Mouse (Mus musculus) heart, embryonic 16.5 days (tissue): ENCODE results near the gene Usp20. TPM values are rescaled to one million over a fixed set of nuclear protein-coding genes. Genes with fewer than 3 reads are reported as not detected.

ENCODE experiments used
- ATAC-seq: fragments of 200-750 bp; cut with Nextera tagmentation; replicated peaks from 2 replicates; pipeline ENCODE4 v1.8.0; 2017; ENCODE audit warnings: moderate number of reproducible peaks; ENCODE audit not compliant: insufficient read depth, low FRiP score; ENCODE audit errors: extremely low read depth
- H3K27ac ChIP-seq: fragments of 300-500 bp; sonication (generic); 2 replicates; pipeline ENCODE4 v1.5.1; 2014; ENCODE audit warnings: mild to moderate bottlenecking, low read length, control low read depth, moderate library complexity
- H3K27me3 ChIP-seq: fragments of 300-500 bp; sonication (generic); 2 replicates; pipeline ENCODE4 v1.6.1; 2014; ENCODE audit warnings: low read length, mixed read lengths; ENCODE audit not compliant: control insufficient read depth, insufficient read depth
- H3K36me3 ChIP-seq: fragments of 300-500 bp; sonication (generic); 2 replicates; pipeline ENCODE4 v1.6.1; 2014; ENCODE audit not compliant: control insufficient read depth, insufficient read depth
- H3K4me1 ChIP-seq: fragments of 300-500 bp; sonication (generic); 2 replicates; pipeline ENCODE4 v1.6.1; 2014; ENCODE audit warnings: low read length, mixed read lengths; ENCODE audit not compliant: control insufficient read depth, insufficient read depth
- H3K4me2 ChIP-seq: fragments of 300-500 bp; sonication (generic); 2 replicates; pipeline ENCODE4 v1.6.1; 2014; ENCODE audit warnings: low read depth, mild to moderate bottlenecking, control low read depth, low read length
- H3K4me3 ChIP-seq: fragments of 300-500 bp; sonication (generic); 2 replicates; pipeline ENCODE4 v1.5.1; 2014; ENCODE audit warnings: mild to moderate bottlenecking, control low read depth, low read length
- H3K9ac ChIP-seq: fragments of 300-500 bp; sonication (generic); 2 replicates; pipeline ENCODE4 v1.6.1; 2014; ENCODE audit warnings: low read length, control low read depth
- H3K9me3 ChIP-seq: fragments of 300-500 bp; sonication (generic); replicated peaks from 2 replicates; pipeline ENCODE4 v1.6.1; 2016; ENCODE audit warnings: low read length; ENCODE audit not compliant: control insufficient read depth
- WGBS: fragments of 180-500 bp; shearing (Covaris S2); extraction: QIAGEN DNeasy Blood & Tissue Kit; methylation state at CpG from one replicate; pipeline ENCODE4 v1.1.7; 2014; 5-methylcytosine and 5-hydroxymethylcytosine counted together
- polyA plus RNA-seq: library from polyadenylated mRNA; unstranded; fragments of >200 nt; fragmentation: Nextera tagmentation; extraction: Ambion mirVana; gene quantifications from 2 replicates; pipeline ENCODE4 v1.2.1, GENCODE M21; 2015

Usp20 gene
- polyA plus RNA-seq, 1 experiment from 2014 or later, result 41.7 TPM

DNA sequence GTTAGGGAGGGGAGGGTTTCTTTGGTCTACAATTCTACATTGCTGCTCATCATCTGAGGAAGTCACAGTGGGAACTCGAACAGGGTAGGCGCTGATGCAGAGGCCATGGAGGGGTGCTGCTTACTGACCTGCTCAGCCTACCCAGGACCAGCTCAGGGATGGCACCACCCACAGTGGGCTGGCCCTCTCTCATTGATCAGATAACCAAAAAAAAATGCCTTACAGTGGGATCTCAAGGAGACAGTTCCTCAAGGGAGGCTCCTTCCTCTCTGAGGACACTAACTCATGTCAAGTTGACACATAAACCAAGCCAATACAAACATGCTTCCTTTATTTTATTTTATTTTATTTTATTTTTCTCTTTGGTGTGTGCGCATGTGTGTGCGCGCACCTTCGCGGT lies 87.4 kb downstream of the Usp20 start:
- no peaks in the 10 kb centered on the region for H3K27me3 ChIP-seq
- ATAC-seq, result no peak
- WGBS, result 94% methylated on average over 7 of the region's 7 CpGs
- H3K4me1 ChIP-seq, result 0 out of 2 replicates have a peak, but pooled peaks cover 5% of the 10 kb centered on the region
- no peak overlapping the region for H3K27ac ChIP-seq
- H3K4me3 ChIP-seq, result no peak overlapping the region
- H3K36me3 ChIP-seq, result peaks cover 15% of the 10 kb centered on the region
- no peaks in the 10 kb centered on the region for H3K9me3 ChIP-seq
- no peak overlapping the region for H3K9ac ChIP-seq
- no peak overlapping the region for H3K4me2 ChIP-seq

Other genes starting within 250 kb of the Usp20 start
- 2.2 and 2.7 TPM in 2 replicates for gene 1700001O22Rik, start 178.6 kb upstream of the Usp20 start, polyA plus RNA-seq
- 90.0 and 90.4 TPM in 2 replicates for gene Ntmt1, start 174.5 kb upstream of the Usp20 start, polyA plus RNA-seq
- gene Asb6, start 151.9 kb upstream of the Usp20 start, polyA plus RNA-seq, result 20.1 and 22.5 TPM in 2 replicates
- gene Prrx2, start 147.3 kb upstream of the Usp20 start, polyA plus RNA-seq, result 10.8 and 13.9 TPM in 2 replicates
- 1.8 and 2.8 TPM in 2 replicates for gene Ptges, start 52.4 kb upstream of the Usp20 start, polyA plus RNA-seq
- 22.8 and 26.3 TPM in 2 replicates for gene Tor1b, start 29.3 kb upstream of the Usp20 start, polyA plus RNA-seq
- gene Tor1a, start 14.3 kb upstream of the Usp20 start, polyA plus RNA-seq, result 50.9 and 53.0 TPM in 2 replicates
- gene BC005624, start 78 bp upstream of the Usp20 start, polyA plus RNA-seq, result 38.1 and 42.5 TPM in 2 replicates
- gene Fnbp1, start 159.7 kb downstream of the Usp20 start, polyA plus RNA-seq, result 20.3 and 23.7 TPM in 2 replicates
- gene Gpr107, start 170.0 kb downstream of the Usp20 start, polyA plus RNA-seq, result 29.9 and 31.6 TPM in 2 replicates